Mouse (Mus musculus) regulatory T cell (primary cell): ENCODE data around the gene Rpn1.

Source experiments
- in situ Hi-C: fragments of 300-600 bp; cut with MboI, MseI; formaldehyde crosslinking; loops from one replicate; pipeline ENCODE4 v1.15.1; 2025; ENCODE audit warnings: high pct_unique_total_duplicates

Gene Rpn1

DNA sequence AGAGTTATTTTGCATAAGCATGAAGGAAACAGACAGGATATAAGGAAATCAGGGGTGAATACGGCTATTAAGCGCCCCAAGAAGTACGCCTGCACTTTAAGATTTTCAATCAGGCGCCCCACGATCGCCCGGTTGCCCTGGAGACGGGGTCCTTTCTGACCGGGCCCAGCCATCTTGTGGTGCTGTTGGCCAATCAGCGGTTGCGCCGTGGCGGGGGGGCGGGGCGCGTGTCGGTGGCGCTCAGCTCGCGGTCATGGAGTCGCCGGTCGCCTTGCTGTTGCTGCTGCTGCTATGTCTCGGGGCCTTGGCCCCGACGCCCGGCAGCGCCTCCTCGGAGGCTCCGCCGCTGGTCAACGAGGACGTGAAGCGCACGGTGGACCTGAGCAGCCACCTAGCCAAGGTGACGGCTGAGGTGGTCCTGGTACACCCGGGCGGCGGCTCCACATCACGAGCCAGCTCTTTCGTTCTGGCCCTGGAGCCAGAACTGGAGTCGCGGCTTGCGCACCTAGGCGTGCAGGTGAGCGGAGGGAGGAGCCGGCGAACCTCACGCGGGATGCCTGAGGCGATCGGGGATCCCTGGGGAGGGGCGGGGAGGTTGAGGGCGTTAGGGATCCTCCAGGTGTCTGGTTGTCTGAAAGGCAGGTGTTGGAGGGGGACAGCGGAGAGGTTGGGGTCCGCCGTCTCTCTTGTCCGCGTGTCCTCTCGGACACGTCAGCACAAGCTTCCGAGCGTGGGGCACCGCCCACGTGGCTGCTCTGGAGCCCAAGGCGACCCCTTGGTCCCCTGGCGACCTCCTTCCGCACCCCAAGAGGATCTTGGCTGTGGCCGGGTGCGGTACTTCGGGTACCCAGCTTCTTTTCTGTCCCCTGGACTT lies at the start of gene Rpn1:
Rpn1 (plus strand) TSS at position 205 of the 874 bp plus-strand sequence.
- in situ Hi-C loops = loop anchor here (10.0 kb wide), 1 partner anchor 180 kb away; no protein-coding TSS in a partner anchor

DNA sequence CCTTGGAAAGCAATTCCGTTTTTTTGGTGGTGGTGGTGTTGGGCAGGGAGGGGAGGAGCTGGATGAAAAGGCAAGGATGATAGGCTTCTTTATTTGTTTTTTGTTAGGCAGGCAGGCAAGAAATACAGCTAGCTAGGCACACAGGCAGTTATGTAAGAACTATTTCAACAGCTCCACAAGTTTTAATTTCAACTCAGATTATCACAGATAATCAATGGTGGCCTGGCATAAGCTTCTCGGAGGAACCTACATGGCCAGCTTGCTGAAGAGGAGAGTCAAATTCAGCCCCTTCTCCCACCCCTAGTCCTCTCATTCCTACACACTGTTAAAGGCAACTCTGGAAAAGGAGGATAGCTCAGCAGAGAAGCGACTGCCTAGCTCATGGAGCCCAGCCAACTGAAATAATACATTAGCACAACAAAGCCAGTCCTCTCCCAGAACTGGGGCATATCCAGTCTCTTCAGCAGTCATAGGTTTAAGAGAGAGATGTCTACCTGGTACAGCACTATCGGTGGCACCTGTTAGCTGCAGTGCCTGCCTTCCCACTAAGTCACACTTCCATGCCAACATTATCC lies 46.7 kb upstream of the Rpn1 start:
- in situ Hi-C loops = no loop called here

DNA sequence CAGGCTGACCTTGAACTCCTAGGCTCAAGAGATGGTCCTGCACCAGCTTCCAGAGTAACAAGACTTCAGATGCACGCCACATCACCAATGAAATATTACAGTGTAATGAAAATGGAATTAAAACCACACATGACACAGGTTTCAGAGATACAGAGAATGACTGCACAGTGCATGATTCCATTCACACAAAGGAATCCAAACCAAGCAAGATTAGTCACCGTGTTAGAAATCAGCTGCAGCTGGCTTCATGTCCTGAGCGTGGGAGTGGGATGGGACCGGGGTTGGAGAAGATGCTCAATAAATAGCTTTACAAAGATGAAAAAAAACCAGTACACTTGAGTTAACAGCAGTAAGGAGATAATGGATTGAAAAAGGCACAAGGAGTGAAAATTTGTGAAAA lies 44.9 kb upstream of the Rpn1 start:
- in situ Hi-C loops = no loop called here

DNA sequence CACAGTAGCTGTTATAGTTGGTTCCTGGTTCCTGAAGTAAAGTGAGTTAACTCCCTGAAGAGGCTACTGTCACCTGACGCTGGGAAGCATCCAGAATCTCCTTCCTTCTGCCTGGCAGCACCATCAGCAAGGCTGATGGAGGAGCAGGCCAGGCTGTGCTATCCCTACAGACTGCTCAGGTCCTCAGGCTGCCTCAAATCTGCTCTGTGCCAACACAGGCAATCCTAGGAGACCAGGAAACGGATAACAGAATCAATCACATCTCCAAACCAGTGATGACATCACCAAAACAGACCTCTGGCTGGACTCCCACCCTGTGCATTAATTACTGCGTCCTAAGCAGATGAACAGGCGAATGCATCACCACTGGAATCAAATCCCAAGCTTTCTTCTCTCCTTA lies 43.1 kb upstream of the Rpn1 start:
- in situ Hi-C loops = loop anchor here (10.0 kb wide), 1 partner anchor 976 kb away; no protein-coding TSS in a partner anchor

DNA sequence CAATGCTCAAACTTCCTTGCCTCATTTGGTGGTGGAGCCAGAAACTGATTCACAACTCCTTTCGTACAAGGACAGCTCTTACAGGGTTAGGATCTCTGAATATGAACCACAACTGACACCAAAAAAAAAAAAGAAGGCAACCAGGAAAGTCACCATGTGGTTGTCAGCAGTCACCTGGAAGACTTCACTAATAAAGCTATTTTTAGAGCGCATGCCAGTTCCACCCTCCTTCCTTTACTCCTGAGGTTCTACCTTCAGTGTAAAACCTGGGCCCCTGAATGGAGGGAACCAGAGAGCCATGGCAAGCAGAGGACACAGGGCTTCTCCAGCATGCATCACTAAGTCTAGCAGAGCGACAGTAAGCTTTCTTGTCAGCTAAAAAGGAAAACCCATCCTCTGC lies 41.9 kb upstream of the Rpn1 start:
- in situ Hi-C loops = loop anchor here (10.0 kb wide), 1 partner anchor 978 kb away; no protein-coding TSS in a partner anchor

DNA sequence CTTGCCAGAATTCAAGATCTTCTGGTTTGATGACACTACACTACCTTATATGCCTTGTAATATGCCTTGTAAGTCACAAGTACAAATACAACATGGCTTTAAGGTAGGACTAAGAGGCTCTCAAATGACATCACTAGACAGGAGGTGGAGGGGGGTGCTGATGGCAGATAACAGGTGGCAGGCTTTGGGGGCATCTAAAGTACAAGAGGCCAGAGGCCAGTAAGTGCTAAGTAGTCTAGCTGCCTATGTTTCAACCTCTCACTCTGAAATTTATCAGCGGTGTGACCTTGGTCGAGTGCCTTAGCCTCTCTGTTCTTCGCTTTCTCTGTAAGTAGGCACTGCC lies 40.1 kb upstream of the Rpn1 start:
- in situ Hi-C loops = loop anchor here (10.0 kb wide), 1 partner anchor 979 kb away; no protein-coding TSS in a partner anchor

- in situ Hi-C loops = loop anchor here (10.0 kb wide), 1 partner anchor 980 kb away; no protein-coding TSS in a partner anchor
Observed at GRCm38 (mm10) chr6:88044577-88045405, 39.5 kb upstream of the Rpn1 start, which contains the start of gene Rab7. TSS of gene Rab7 (minus strand) at chr6:88045270.

DNA sequence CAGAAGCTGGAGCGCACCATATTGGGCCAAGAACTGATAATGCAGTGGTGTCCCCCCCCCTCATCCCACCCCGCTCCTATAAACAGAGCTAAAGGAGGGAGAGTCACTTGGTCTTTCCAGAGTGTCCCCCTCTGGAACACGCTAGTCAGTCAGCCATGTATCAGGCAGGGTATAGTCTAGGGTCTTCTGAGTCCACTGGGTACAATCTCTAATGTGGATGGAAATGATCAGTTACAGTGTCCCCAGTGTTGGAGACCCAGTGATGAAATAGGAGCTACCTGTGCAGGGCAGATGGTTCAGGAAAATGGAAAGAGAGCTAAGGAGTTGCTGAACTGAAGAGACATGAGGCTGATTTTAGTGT lies 38.9 kb upstream of the Rpn1 start:
- in situ Hi-C loops = loop anchor here (10.0 kb wide), 1 partner anchor 981 kb away; no protein-coding TSS in a partner anchor

GRCm38 (mm10) chr6:88047853-88048252 lies 36.4 kb upstream of the Rpn1 start:
- in situ Hi-C loops = loop anchor here (10.0 kb wide), 1 partner anchor 983 kb away; no protein-coding TSS in a partner anchor

- in situ Hi-C loops = loop anchor here (10.0 kb wide), 1 partner anchor 984 kb away; no protein-coding TSS in a partner anchor
Observed at GRCm38 (mm10) chr6:88049008-88049407, 35.3 kb upstream of the Rpn1 start.

- in situ Hi-C loops = no loop called here
Observed at GRCm38 (mm10) chr6:88051206-88051605, 33.1 kb upstream of the Rpn1 start.

DNA sequence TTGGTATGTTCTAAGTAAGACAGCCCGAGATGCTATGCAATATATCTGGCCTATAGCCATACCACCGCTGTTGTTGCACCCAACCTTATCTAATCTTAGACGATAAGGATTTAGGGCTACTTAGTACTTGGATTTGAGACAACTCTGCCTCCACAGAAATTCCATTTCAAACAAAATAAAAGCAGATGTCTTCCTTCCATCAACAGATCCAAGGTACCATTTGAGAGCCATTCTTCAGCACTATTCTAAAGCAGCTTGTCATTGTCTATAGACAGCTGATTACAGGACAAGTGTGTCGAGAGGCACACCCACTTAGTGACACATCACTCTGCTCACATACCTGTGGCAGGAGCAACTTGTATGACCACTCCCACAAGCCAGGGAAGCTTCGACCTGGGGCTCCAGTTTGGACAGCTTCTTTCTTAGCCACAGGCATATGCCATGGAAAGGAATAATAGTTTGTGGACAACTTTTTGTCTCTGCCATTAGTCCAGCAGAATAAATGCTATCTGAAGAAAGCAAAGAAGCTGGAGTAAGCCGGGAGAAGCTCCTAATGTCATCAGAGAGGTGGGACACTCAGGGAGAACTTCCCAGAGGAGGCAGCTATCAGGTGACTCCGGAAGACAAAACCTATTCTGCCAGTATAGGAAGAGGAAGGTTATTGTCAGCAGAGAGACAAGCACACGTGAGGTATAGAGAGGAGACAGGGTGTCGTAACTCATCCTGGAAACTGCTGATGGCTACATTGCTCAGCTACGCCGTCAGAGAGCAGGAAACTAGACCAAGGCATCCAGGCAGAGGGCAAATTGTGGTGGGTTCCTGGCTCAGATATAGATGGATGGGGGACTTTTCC lies 30.8 kb upstream of the Rpn1 start:
- in situ Hi-C loops = no loop called here

GRCm38 (mm10) chr6:88054081-88054835 lies 30.0 kb upstream of the Rpn1 start:
- in situ Hi-C loops = no loop called here

GRCm38 (mm10) chr6:88055663-88056062 lies 28.6 kb upstream of the Rpn1 start:
- in situ Hi-C loops = no loop called here

DNA sequence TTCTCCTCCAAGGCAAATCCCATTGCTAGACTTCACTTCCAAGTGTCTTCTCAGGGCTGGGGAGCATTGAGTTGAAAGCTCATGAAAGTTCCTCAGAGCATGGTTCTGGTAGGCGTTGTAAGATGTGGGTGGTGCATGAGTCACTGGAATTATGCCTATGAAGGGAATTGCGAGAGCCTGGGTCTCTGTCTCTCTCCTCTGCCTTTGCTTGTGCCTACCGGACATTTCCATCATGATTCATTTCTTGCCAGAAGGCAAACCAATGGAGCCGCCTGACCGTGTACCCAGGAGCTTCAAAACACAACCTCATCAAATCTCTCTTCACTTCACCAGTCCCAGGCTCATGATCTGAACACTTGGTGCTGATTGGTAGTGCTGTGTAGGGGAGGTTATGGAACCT lies 27.4 kb upstream of the Rpn1 start:
- in situ Hi-C loops = no loop called here

GRCm38 (mm10) chr6:88059903-88060302 lies 24.4 kb upstream of the Rpn1 start:
- in situ Hi-C loops = no loop called here

DNA sequence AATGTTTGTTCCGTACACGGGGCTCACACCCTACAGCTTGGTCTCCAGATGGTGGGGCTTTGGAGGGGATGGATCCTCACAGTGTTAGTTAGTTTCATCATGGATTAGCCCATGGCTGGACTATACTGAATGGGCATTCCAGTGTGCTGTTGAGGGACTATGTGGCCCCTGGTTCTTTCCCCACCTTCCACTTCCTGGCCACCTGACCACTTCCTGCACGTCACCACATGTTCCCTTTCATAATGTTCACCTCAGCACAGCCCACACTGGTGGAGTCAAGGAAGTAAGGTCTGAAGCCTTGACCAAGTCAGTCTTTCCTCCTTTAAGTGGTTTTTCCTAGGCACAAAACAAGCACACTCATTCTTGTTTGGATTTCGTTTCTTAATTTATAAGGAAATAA lies 23.7 kb upstream of the Rpn1 start:
- in situ Hi-C loops = no loop called here

GRCm38 (mm10) chr6:88061406-88061805 lies 22.9 kb upstream of the Rpn1 start:
- in situ Hi-C loops = no loop called here

DNA sequence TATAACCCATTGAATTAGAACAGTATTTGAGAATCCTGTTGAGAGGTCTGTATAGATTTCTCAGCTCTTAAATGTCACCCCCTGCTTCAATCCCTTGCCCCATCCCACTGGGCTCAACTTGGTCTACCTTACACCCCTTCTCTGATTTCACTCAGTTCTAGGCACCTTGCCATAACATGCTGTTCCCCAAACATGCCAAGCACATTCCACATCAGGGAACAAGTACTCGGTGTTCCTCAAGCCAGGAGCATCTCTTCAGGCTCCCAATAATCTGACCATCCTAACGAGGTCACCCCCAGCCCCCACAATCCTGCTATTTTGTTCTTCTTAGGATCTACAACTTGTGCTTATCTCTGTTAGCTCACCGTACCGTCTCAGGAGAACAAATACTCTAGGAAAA lies 21.9 kb upstream of the Rpn1 start:
- in situ Hi-C loops = no loop called here

- in situ Hi-C loops = no loop called here
Observed at GRCm38 (mm10) chr6:88064072-88064642, 20.1 kb upstream of the Rpn1 start.
